Mouse (Mus musculus) liver, postnatal 0 days (tissue): ENCODE data around the gene Sdk1. TPM values are rescaled to one million over a fixed set of nuclear protein-coding genes. Genes with fewer than 3 reads are reported as not detected.

Experiments
- ATAC-seq: fragments of 200-750 bp; cut with Nextera tagmentation; 2 replicates; pipeline ENCODE4 v1.8.0; 2017; ENCODE audit warnings: mild to moderate bottlenecking, moderate library complexity
- DNase-seq: peaks from one replicate; pipeline ENCODE4 v3.0.0-alpha.2; 2016
- H3K27ac ChIP-seq: fragments of 300-500 bp; sonication (generic); 2 replicates; pipeline ENCODE4 v1.5.1; 2014; ENCODE audit warnings: antibody characterized with exemption, moderate library complexity, mild to moderate bottlenecking, low read depth
- H3K27me3 ChIP-seq: fragments of 300-500 bp; sonication (generic); 2 replicates; pipeline ENCODE4 v1.6.1; 2014; ENCODE audit warnings: low read length, control low read depth, mixed read lengths; ENCODE audit not compliant: insufficient read depth
- H3K36me3 ChIP-seq: fragments of 300-500 bp; sonication (generic); replicated peaks from 2 replicates; pipeline ENCODE4 v1.6.1; 2014; ENCODE audit warnings: mild to moderate bottlenecking, control low read depth, low read length, moderate library complexity, mixed read lengths; ENCODE audit not compliant: insufficient read depth
- H3K4me1 ChIP-seq: fragments of 300-500 bp; sonication (generic); 2 replicates; pipeline ENCODE4 v1.6.1; 2014; ENCODE audit warnings: antibody characterized with exemption, mild to moderate bottlenecking, control low read depth; ENCODE audit not compliant: insufficient read depth
- H3K4me2 ChIP-seq: fragments of 300-500 bp; sonication (generic); 2 replicates; pipeline ENCODE4 v1.6.1; 2014; ENCODE audit warnings: low read depth, mild to moderate bottlenecking, low read length, moderate library complexity, mixed read lengths
- H3K4me3 ChIP-seq: fragments of 300-500 bp; sonication (generic); 2 replicates; pipeline ENCODE4 v1.5.1; 2014; ENCODE audit warnings: low read depth, low read length
- H3K9ac ChIP-seq: fragments of 300-500 bp; sonication (generic); replicated peaks from 2 replicates; pipeline ENCODE4 v1.6.1; 2014; ENCODE audit warnings: mild to moderate bottlenecking, moderate library complexity
- H3K9me3 ChIP-seq: fragments of 300-500 bp; sonication (generic); 2 replicates; pipeline ENCODE4 v1.6.1; 2016; ENCODE audit warnings: mild to moderate bottlenecking, control low read depth, low read length, mixed read lengths
- CTCF ChIP-seq: sonication (generic); IDR thresholded peaks from 2 replicates; pipeline ENCODE4 v1.5.1; 2016; ENCODE audit warnings: antibody characterized with exemption, low read depth
- EP300 ChIP-seq: IDR thresholded peaks from 2 replicates; pipeline ENCODE4 v1.6.1; 2016; ENCODE audit warnings: antibody characterized with exemption, low read depth, mild to moderate bottlenecking
- WGBS: fragments of 180-500 bp; shearing (Covaris S2); extraction: QIAGEN DNeasy Blood & Tissue Kit; methylation state at CpG from one replicate; pipeline ENCODE4 v1.1.7; 2014; ENCODE audit not compliant: insufficient replicate concordance; 5-methylcytosine and 5-hydroxymethylcytosine counted together
- polyA plus RNA-seq: library from polyadenylated mRNA; unstranded; fragments of >200 nt; fragmentation: Nextera tagmentation; extraction: Ambion mirVana; gene quantifications from 2 replicates; pipeline ENCODE4 v1.2.1, GENCODE M21; 2015

Gene Sdk1
- polyA plus RNA-seq, 1 experiment from 2014 or later, result 0.06 TPM

- H3K9ac ChIP-seq, result no peak overlapping the region
- WGBS, result 90% methylated on average over 2 of the region's 2 CpGs
- H3K27ac ChIP-seq, result no peak overlapping the region
- no peaks in the 10 kb centered on the region for H3K4me1 ChIP-seq
- H3K36me3 ChIP-seq, result no peaks in the 10 kb centered on the region
- H3K27me3 ChIP-seq, result no peaks in the 10 kb centered on the region
- ATAC-seq, result no peak
- DNase-seq, result no peak
- peaks cover 3% of the 10 kb centered on the region; the same call in 1 of the 2 replicates for H3K9me3 ChIP-seq
- TF ChIP-seq CTCF, result no peak
- TF ChIP-seq EP300, result no peak
- H3K4me3 ChIP-seq, result no peak overlapping the region
- H3K4me2 ChIP-seq, result no peak overlapping the region
Observed at GRCm38 (mm10) chr5:142243069-142243468, 1001.8 kb downstream of the Sdk1 start.

- H3K27ac ChIP-seq, result no peak overlapping the region
- no peak overlapping the region for H3K4me2 ChIP-seq
- 77% methylated on average over 6 of the region's 6 CpGs for WGBS
- ATAC-seq (no peak), DNase-seq (no peak)
- no peak overlapping the region for H3K9ac ChIP-seq
- H3K9me3 ChIP-seq, result no peaks in the 10 kb centered on the region
- H3K36me3 ChIP-seq, result no peaks in the 10 kb centered on the region
- no peaks in the 10 kb centered on the region for H3K27me3 ChIP-seq
- TF ChIP-seq EP300 (no peak), CTCF (no peak)
- no peaks in the 10 kb centered on the region for H3K4me1 ChIP-seq
- no peak overlapping the region for H3K4me3 ChIP-seq
Observed at GRCm38 (mm10) chr5:142256231-142256630, 1014.9 kb downstream of the Sdk1 start.

- Histone ChIP-seq H3K4me3 (no peak overlapping the region), H3K9ac (no peak overlapping the region), H3K36me3 (no peaks in the 10 kb centered on the region), H3K4me2 (no peak overlapping the region), H3K27me3 (no peaks in the 10 kb centered on the region), H3K27ac (no peak overlapping the region), H3K9me3 (no peaks in the 10 kb centered on the region), H3K4me1 (no peaks in the 10 kb centered on the region)
- ATAC-seq, result no peak
- WGBS, result 76% methylated on average over 7 of the region's 7 CpGs
- no peak for TF ChIP-seq CTCF
- no peak for TF ChIP-seq EP300
- DNase-seq, result no peak
Observed at GRCm38 (mm10) chr5:142258716-142259115, 1017.4 kb downstream of the Sdk1 start.

- no peaks in the 10 kb centered on the region for H3K27me3 ChIP-seq
- ATAC-seq (no peak), DNase-seq (no peak)
- WGBS, result 47% methylated on average over 6 of the region's 6 CpGs
- H3K4me3 ChIP-seq, result no peak overlapping the region
- H3K4me1 ChIP-seq, result no peaks in the 10 kb centered on the region
- H3K27ac ChIP-seq, result no peak overlapping the region
- no peak overlapping the region for H3K9ac ChIP-seq
- H3K9me3 ChIP-seq, result no peaks in the 10 kb centered on the region
- no peak overlapping the region for H3K4me2 ChIP-seq
- TF ChIP-seq CTCF (no peak), EP300 (no peak)
- no peaks in the 10 kb centered on the region for H3K36me3 ChIP-seq
Observed at GRCm38 (mm10) chr5:142262060-142262459, 1020.8 kb downstream of the Sdk1 start.

Other genes with a start within 250 kb of the Sdk1 start
- 0.36 and 0.46 TPM in 2 replicates for gene Card11, start 240.9 kb upstream of the Sdk1 start, polyA plus RNA-seq